Comparison of ENCODE assay signal across 29 mouse cellular contexts in the genomic region with DNA sequence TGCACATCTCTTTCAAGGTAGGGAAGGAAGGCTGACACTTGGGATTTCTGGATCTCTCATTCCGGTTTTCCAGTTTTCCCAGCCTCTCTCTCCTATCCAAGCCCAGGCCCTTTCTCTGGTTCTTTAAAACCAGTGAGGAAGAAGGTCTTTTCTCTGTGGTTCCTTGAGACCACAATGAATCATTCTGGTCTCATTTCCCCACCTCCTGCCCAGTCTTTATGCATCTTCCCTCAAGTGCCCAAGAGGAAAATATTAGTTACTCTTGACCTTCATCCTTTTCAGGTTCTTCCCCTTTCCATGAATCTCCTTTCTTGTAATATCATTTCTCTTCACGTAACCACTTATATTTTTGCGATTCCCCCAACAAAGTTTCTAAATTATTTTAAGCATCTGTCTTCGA. TPM values are rescaled to one million over a fixed set of nuclear protein-coding genes. Genes with fewer than 3 reads are reported as not detected.
"Had no signal": no experiment of that assay in that cellular context is flagged by ENCODE, and none has a peak within 500 bp of the region (broad histone marks: within the 10 kb centered on the region; RNA-seq: fewer than 3 reads in every experiment).

No protein-coding gene starts in this region.

- H3K9ac ChIP-seq: lung, embryonic 14.5 days; midbrain, embryonic 12.5 days had no signal

- H3K27ac ChIP-seq: kidney, postnatal 0 days; layer of hippocampus, adult 2 months; macrophage; midbrain, embryonic 12.5 days; stomach, postnatal 0 days had no signal

- ATAC-seq: intestine, embryonic 16.5 days; lung, postnatal 0 days; midbrain, embryonic 16.5 days had no signal

- DNase-seq: kidney, adult 2 months; kidney, postnatal 25 days; layer of hippocampus, adult 9-11 months; lung, embryonic 14.5 days; right cerebral cortex, adult 18-20 months; right cerebral cortex, postnatal 14 days; right cerebral cortex, postnatal 4 days; thymus, adult 2 months; thymus, postnatal 14 days had no signal

- H3K4me2 ChIP-seq: liver, embryonic 11.5 days; lung, embryonic 14.5 days; midbrain, embryonic 12.5 days had no signal

- H3K4me3 ChIP-seq: layer of hippocampus, adult 2 months; midbrain, embryonic 12.5 days had no signal

- H3K27me3 ChIP-seq: midbrain, embryonic 12.5 days had no signal

- H3K36me3 ChIP-seq: midbrain, embryonic 12.5 days had no signal

- H3K4me1 ChIP-seq: midbrain, embryonic 12.5 days had no signal

- H3K9me3 ChIP-seq: midbrain, embryonic 12.5 days had no signal

RNA-seq across cellular contexts. Expression of gene Popdc2, which starts 23.7 kb away (rescaled TPM):
- total RNA-seq: monocyte, adult 5-6 weeks had no signal
- polyA plus RNA-seq: macrophage had no signal

RNA-seq across cellular contexts. Expression of gene Gm21987, which starts 38.9 kb away (rescaled TPM):
- total RNA-seq: layer of hippocampus, adult 2 months; left cerebral cortex, adult 18-20 months; megakaryocyte-erythroid progenitor cell, adult 5-6 weeks; monocyte, adult 5-6 weeks had no signal
- polyA plus RNA-seq: kidney, adult 2 months; kidney, embryonic 14.5 days; kidney, postnatal 0 days; large intestine, adult 2 months; limb, embryonic 11.5 days; limb, embryonic 14.5 days; liver, embryonic 11.5 days; liver, embryonic 16.5 days; lung, embryonic 14.5 days; lung, postnatal 0 days; macrophage; midbrain, embryonic 12.5 days; midbrain, embryonic 16.5 days; neural tube, embryonic 11.5 days; neural tube, embryonic 14.5 days; stomach, embryonic 14.5 days; stomach, postnatal 0 days; thymus, adult 2 months had no signal

RNA-seq across cellular contexts. Expression of gene Maats1, which starts 43.8 kb away (rescaled TPM):
- total RNA-seq: monocyte, adult 5-6 weeks had no signal
- polyA plus RNA-seq: kidney, embryonic 14.5 days; macrophage; stomach, embryonic 14.5 days had no signal

RNA-seq across cellular contexts. Expression of gene Pla1a, which starts 47.2 kb away (rescaled TPM):
- total RNA-seq: megakaryocyte-erythroid progenitor cell, adult 5-6 weeks; monocyte, adult 5-6 weeks had no signal
- polyA plus RNA-seq: macrophage; stomach, embryonic 14.5 days had no signal
